Mouse (Mus musculus) heart, embryonic 12.5 days (tissue): Measurements from ENCODE around the gene Cenpq. TPM values are rescaled to one million over a fixed set of nuclear protein-coding genes. Genes with fewer than 3 reads are reported as not detected.

Experiments
- ATAC-seq: fragments of 200-750 bp; cut with Nextera tagmentation; 2 replicates; pipeline ENCODE4 v1.8.0; 2017; ENCODE audit warnings: moderate TSS enrichment, moderate library complexity; ENCODE audit not compliant: insufficient number of reproducible peaks, low FRiP score
- H3K27ac ChIP-seq: fragments of 300-500 bp; sonication (generic); 2 replicates; pipeline ENCODE4 v1.5.1; 2016; ENCODE audit warnings: mild to moderate bottlenecking, moderate library complexity; ENCODE audit not compliant: poor library complexity, severe bottlenecking
- H3K27me3 ChIP-seq: fragments of 300-500 bp; sonication (generic); replicated peaks from 2 replicates; pipeline ENCODE4 v1.6.1; 2016; ENCODE audit warnings: mild to moderate bottlenecking, moderate library complexity
- H3K36me3 ChIP-seq: fragments of 300-500 bp; sonication (generic); 2 replicates; pipeline ENCODE4 v1.6.1; 2016; ENCODE audit warnings: mild to moderate bottlenecking, moderate library complexity
- H3K4me1 ChIP-seq: fragments of 300-500 bp; sonication (generic); replicated peaks from 2 replicates; pipeline ENCODE4 v1.6.1; 2016; ENCODE audit warnings: mild to moderate bottlenecking
- H3K4me2 ChIP-seq: fragments of 300-500 bp; sonication (generic); 2 replicates; pipeline ENCODE4 v1.6.1; 2016; ENCODE audit warnings: mild to moderate bottlenecking, moderate library complexity
- H3K4me3 ChIP-seq: fragments of 300-500 bp; sonication (generic); 2 replicates; pipeline ENCODE4 v1.5.1; 2016; ENCODE audit warnings: mild to moderate bottlenecking
- H3K9ac ChIP-seq: fragments of 300-500 bp; sonication (generic); 2 replicates; pipeline ENCODE4 v1.6.1; 2016; ENCODE audit warnings: mild to moderate bottlenecking, moderate library complexity
- H3K9me3 ChIP-seq: fragments of 300-500 bp; sonication (generic); replicated peaks from 2 replicates; pipeline ENCODE4 v1.6.1; 2016; ENCODE audit warnings: mild to moderate bottlenecking, moderate library complexity
- WGBS: fragments of 180-500 bp; shearing (Covaris S2); methylation state at CpG from one replicate; pipeline ENCODE4 v1.1.7; 2016; 5-methylcytosine and 5-hydroxymethylcytosine counted together
- polyA plus RNA-seq: library from polyadenylated mRNA; unstranded; fragments of >200 nt; fragmentation: Nextera tagmentation; extraction: Ambion mirVana; gene quantifications from 2 replicates; pipeline ENCODE4 v1.2.1, GENCODE M21; 2016

Gene Cenpq
- polyA plus RNA-seq: 17.0 and 20.2 TPM in 2 replicates

DNA sequence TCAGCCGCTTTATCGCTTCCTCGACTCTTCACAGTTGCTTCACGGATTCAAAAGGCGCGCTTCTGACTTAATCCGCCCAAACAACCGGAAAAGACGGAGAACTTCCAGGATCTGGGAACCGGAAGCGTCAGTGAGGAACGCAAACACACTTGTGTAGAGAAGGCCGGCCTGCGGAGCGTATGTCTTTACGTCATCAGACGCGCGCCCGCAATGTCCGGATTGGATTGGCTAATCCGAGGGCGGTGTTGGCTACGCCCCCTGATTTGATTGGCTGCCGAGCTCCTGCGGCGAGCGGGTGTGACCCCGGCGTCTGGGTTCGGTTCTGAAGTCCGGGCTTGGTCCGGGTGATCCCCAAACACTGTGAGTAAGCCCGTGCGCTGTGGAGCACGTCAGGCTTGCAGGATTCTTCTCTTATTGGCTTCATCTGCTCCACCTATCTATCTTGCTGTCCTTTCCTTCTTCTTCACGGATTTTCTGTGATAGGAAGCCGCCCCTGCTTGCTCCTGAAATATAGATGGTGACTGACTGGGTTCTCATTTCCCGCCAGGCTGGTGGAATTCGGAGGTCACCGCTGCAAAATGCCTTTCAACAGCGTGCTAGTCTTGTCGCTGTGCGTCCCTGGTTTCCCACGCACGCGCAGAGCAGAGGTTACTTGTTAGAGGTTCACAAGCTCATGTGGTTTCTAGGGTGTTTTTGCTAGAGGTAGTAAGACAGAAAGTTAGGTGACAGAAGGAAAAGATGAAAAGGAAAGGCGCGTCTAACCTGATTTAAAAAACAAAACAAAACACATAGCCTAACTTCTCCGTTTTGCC is at the start of gene Cenpq, which contains the start of gene Mut:
TSS of gene Cenpq (minus strand) at position 628 of the 812 bp plus-strand sequence.
TSS of gene Mut (plus strand) at position 266 of the 812 bp plus-strand sequence.
- Histone ChIP-seq H3K9me3 (no peaks in the 10 kb centered on the region), H3K27ac (peak within 1 kb of the TSS; percentile 95), H3K4me2 (peak within 1 kb of the TSS; percentile 83), H3K4me3 (peak within 1 kb of the TSS; percentile 87), H3K27me3 (no peaks in the 10 kb centered on the region), H3K9ac (peak within 1 kb of the TSS; percentile 80), H3K36me3 (peaks cover 12% of the 10 kb centered on the region), H3K4me1 (peaks cover 3% of the 10 kb centered on the region)
- WGBS: under 1% methylated on average over 50 of the region's 50 CpGs
- peak; percentile 100 for ATAC-seq

GRCm38 (mm10) chr17:40977914-40978313 is 43.1 kb upstream of the Cenpq start:
- ATAC-seq: no peak
- Histone ChIP-seq H3K27ac (no peak overlapping the region), H3K36me3 (no peaks in the 10 kb centered on the region), H3K4me2 (no peak overlapping the region), H3K4me1 (no peaks in the 10 kb centered on the region), H3K9ac (no peak overlapping the region), H3K4me3 (no peak overlapping the region), H3K27me3 (no peaks in the 10 kb centered on the region), H3K9me3 (no peaks in the 10 kb centered on the region)
- 75% methylated on average over 11 of the region's 11 CpGs for WGBS

DNA sequence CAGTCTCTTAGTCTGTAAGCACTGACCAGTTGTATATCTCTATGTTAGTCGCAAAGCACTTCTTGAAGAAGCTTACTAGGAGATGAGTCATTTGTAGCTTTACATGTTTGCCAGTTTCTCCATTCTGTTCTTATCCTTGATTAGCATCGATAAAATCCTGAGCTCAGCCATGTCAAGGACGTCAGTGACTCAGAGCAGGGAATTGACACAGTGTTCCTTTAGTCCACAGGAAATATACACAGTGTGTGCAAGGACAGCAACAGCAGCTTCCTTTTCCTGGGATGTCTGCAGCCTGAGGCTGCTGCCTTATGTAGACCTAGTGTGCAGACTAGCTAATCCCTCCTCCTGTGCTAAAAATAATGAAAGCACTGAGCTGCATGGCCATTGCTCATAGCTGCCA is 13.7 kb upstream of the Cenpq start:
- Histone ChIP-seq H3K9ac (no peak overlapping the region), H3K4me3 (no peak overlapping the region), H3K9me3 (no peaks in the 10 kb centered on the region), H3K4me1 (no peaks in the 10 kb centered on the region), H3K4me2 (no peak overlapping the region), H3K27ac (no peak overlapping the region), H3K27me3 (no peaks in the 10 kb centered on the region), H3K36me3 (peaks cover 41% of the 10 kb centered on the region)
- 73% methylated on average over 3 of the region's 3 CpGs for WGBS
- no peak for ATAC-seq

DNA sequence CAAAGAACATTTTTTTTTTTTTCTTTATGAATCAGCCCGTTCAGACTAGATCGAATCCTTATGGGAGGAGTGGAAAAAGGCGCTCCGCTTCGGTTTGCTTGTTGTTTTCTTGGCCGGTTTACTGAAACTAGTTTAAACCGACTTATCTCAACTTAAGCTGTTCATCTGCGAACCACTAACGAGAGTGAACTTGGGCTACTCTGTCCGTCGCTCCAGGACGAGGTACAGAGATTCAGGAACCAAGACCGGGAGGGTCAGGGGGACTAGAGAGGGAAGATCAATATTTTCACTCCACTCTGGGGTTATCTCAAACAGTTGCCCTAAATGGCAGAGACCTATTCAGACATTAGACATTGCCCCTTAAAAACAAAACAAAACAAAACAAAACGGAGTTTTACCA is 862 bp downstream of the Cenpq start:
- peaks cover 14% of the 10 kb centered on the region for H3K36me3 ChIP-seq
- H3K9ac ChIP-seq: peak overlapping the region; percentile 75
- peaks cover 3% of the 10 kb centered on the region for H3K4me1 ChIP-seq
- H3K9me3 ChIP-seq: no peaks in the 10 kb centered on the region
- under 1% methylated on average over 14 of the region's 14 CpGs for WGBS
- H3K4me3 ChIP-seq: peak overlapping the region; percentile 87
- peak overlapping the region; percentile 83 for H3K4me2 ChIP-seq
- H3K27me3 ChIP-seq: no peaks in the 10 kb centered on the region
- H3K27ac ChIP-seq: no peak overlapping the region
- peak; percentile 33; the same call in 1 of the 2 replicates for ATAC-seq

DNA sequence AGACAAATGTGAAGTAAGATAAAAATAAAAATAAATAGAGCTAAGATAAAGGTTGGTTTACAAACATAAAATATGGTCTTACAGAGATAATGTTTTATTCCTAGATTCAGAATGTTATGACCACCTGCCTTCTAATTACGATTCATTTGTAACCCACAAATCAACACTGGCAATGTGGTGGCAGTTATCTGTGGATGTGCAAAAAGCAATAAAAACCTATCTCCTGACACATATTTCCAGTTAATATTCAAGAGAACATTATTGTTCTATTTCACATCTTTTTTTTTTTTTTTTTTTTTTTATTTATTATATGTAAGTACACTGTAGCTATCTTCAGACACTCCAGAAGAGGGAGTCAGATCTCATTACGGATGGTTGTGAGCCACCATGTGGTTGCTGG is 19.3 kb downstream of the Cenpq start:
- WGBS: 82% methylated on average over 2 of the region's 2 CpGs
- no peaks in the 10 kb centered on the region for H3K9me3 ChIP-seq
- H3K4me3 ChIP-seq: no peak overlapping the region

GRCm38 (mm10) chr17:40914250-40914649 is 20.6 kb downstream of the Cenpq start, which contains the start of gene Glyatl3:
Gene Glyatl3, minus strand, starts transcription at chr17:40914350.
- 88% methylated on average over 2 of the region's 2 CpGs for WGBS
- no peak within 1 kb of the TSS for H3K27ac ChIP-seq
- no peak within 1 kb of the TSS for H3K4me3 ChIP-seq
- H3K27me3 ChIP-seq: no peaks in the 10 kb centered on the region
- no peak for ATAC-seq
- no peaks in the 10 kb centered on the region for H3K36me3 ChIP-seq
- H3K4me1 ChIP-seq: no peaks in the 10 kb centered on the region
- H3K4me2 ChIP-seq: no peak within 1 kb of the TSS
- H3K9ac ChIP-seq: no peak within 1 kb of the TSS
- H3K9me3 ChIP-seq: no peaks in the 10 kb centered on the region

More for the DNA sequence above, 19.3 kb downstream of the Cenpq start:
- H3K4me2 ChIP-seq: no peak overlapping the region
- no peak overlapping the region for H3K27ac ChIP-seq
- no peaks in the 10 kb centered on the region for H3K4me1 ChIP-seq
- no peak for ATAC-seq
- no peaks in the 10 kb centered on the region for H3K27me3 ChIP-seq
- no peak overlapping the region for H3K9ac ChIP-seq
- H3K36me3 ChIP-seq: no peaks in the 10 kb centered on the region

- Histone ChIP-seq H3K4me3 (peak overlapping the region; percentile 35), H3K4me1 (peaks cover 11% of the 10 kb centered on the region), H3K36me3 (no peaks in the 10 kb centered on the region), H3K9me3 (no peaks in the 10 kb centered on the region), H3K27ac (no peak overlapping the region), H3K9ac (peak overlapping the region; percentile 25; the same call in 1 of the 2 replicates), H3K4me2 (peak overlapping the region; percentile 78), H3K27me3 (no peaks in the 10 kb centered on the region)
- WGBS: 5% methylated on average over 14 of the region's 14 CpGs
- ATAC-seq: no peak
These were observed 30.1 kb downstream of the Cenpq start for GRCm38 (mm10) chr17:40904721-40905154.

GRCm38 (mm10) chr17:40904056-40904597 is 30.7 kb downstream of the Cenpq start:
- peak overlapping the region; percentile 78 for H3K4me2 ChIP-seq
- H3K27ac ChIP-seq: no peak overlapping the region
- ATAC-seq: no peak
- H3K27me3 ChIP-seq: no peaks in the 10 kb centered on the region
- no peaks in the 10 kb centered on the region for H3K9me3 ChIP-seq
- H3K9ac ChIP-seq: no peak overlapping the region
- no peaks in the 10 kb centered on the region for H3K36me3 ChIP-seq
- no peak overlapping the region for H3K4me3 ChIP-seq
- peaks cover 11% of the 10 kb centered on the region for H3K4me1 ChIP-seq
- 9% methylated on average over 11 of the region's 11 CpGs for WGBS

- H3K27ac ChIP-seq: no peak overlapping the region
- H3K36me3 ChIP-seq: no peaks in the 10 kb centered on the region
- no peak overlapping the region for H3K9ac ChIP-seq
- no peaks in the 10 kb centered on the region for H3K9me3 ChIP-seq
- no peak overlapping the region for H3K4me3 ChIP-seq
- no peak for ATAC-seq
- WGBS: 36% methylated on average over 4 of the region's 4 CpGs
- peaks cover 11% of the 10 kb centered on the region for H3K4me1 ChIP-seq
- no peak overlapping the region for H3K4me2 ChIP-seq
- H3K27me3 ChIP-seq: no peaks in the 10 kb centered on the region
These were observed 31.5 kb downstream of the Cenpq start for GRCm38 (mm10) chr17:40903345-40903744.

DNA sequence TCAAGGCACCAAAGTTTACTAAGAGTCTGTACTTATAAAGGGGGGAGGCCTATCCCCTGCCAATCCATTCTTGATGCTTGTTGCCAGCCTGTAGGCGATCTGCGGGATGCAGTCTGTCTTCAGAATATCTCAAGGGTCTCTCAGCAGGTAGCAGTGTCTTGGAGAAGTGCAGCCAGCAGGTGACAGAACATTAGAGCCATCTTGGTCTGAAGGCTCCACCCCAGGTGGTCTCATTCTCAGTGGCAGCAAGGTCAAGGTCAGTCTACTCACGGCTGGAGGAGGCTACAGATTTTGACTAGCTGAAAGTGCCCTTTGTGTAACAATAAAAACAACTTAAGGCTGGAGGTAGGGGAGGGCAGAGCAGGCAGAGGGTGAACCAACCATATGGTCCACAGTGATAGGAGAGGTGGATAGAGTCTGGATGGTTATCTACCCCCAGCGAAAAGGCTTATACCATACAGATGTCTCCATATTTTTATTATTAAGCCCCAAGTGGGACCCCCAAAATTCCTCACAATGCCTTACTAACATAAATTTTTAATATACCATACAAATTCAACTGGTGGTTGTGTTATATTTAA is 35.0 kb downstream of the Cenpq start:
- 47% methylated on average over 4 of the region's 4 CpGs for WGBS
- H3K27me3 ChIP-seq: no peaks in the 10 kb centered on the region
- no peaks in the 10 kb centered on the region for H3K9me3 ChIP-seq
- H3K9ac ChIP-seq: no peak overlapping the region
- H3K4me3 ChIP-seq: no peak overlapping the region
- no peaks in the 10 kb centered on the region for H3K36me3 ChIP-seq
- H3K4me1 ChIP-seq: peaks cover 10% of the 10 kb centered on the region
- no peak for ATAC-seq
- H3K4me2 ChIP-seq: no peak overlapping the region
- no peak overlapping the region for H3K27ac ChIP-seq

- Histone ChIP-seq H3K9ac (no peak overlapping the region), H3K9me3 (no peaks in the 10 kb centered on the region), H3K36me3 (no peaks in the 10 kb centered on the region), H3K4me1 (no peaks in the 10 kb centered on the region), H3K27ac (no peak overlapping the region), H3K4me3 (no peak overlapping the region), H3K27me3 (no peaks in the 10 kb centered on the region), H3K4me2 (no peak overlapping the region)
- WGBS: 61% methylated on average over 1 of the region's 1 CpGs
- no peak for ATAC-seq
These were observed 38.0 kb downstream of the Cenpq start for GRCm38 (mm10) chr17:40896863-40897262.
